Mouse (Mus musculus) right cerebral cortex, postnatal 25 days (tissue): ENCODE measurements at regions not wholly inside any gene's neighbourhood (a gene's known extent, or its start where the extent isn't known, plus 50 kb on each side); places are given as distances from the start of the nearest gene placed in this dataset.
A peak's percentile ranks its signal among the peaks of the same experiment; 100 is the strongest.

Source experiments
- DNase-seq: peaks from one replicate; pipeline ENCODE4 v3.0.0; 2022

DNA sequence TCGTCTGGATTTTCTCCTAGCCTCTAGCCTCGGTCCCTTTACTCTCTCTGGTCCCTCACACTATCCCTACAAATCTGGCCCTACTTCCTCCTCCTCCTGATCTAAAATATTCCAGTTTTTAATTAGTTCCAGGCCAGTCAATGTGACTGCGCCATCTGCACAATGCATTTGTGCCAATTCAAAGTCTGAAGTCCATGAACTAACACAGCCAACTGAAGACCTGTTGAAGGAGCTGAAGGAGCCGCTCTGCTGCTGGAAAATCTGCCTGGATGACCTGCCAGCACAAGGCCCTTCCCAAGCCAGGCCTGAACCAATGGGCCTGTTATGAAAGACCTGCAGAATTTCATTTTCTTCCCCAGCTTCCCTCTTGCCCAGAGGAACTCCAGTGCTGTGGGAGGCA is 197.9 kb upstream of the Mctp2 start:
- no peak for DNase-seq

- DNase-seq, result no peak
These were observed 199.5 kb upstream of the Mctp2 start for GRCm38 (mm10) chr7:72505732-72506460.

DNA sequence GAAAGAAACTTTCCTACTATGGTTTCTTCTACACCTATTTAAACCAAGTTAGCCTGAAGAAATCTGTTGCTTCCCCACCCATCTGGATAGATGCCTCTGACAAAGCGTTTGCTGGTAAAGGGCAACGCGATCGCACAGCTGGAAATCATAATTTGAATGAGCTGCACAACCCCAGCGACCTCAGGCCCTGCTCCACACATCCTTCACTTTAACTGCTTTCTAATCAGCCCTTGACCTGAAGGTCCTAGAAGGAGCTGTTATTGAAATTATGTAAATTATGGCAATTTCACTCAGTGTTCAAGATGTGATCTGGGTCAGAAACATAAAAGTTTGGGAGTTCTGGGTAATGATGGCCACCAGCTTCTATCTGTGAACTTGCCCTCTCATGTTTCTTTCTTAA is 201.5 kb upstream of the Mctp2 start:
- DNase-seq, result no peak

- no peak for DNase-seq
These were observed 203.7 kb upstream of the Mctp2 start for GRCm38 (mm10) chr7:72510116-72510515.

- no peak for DNase-seq
These were observed 207.0 kb upstream of the Mctp2 start for GRCm38 (mm10) chr7:72513446-72513845.

DNA sequence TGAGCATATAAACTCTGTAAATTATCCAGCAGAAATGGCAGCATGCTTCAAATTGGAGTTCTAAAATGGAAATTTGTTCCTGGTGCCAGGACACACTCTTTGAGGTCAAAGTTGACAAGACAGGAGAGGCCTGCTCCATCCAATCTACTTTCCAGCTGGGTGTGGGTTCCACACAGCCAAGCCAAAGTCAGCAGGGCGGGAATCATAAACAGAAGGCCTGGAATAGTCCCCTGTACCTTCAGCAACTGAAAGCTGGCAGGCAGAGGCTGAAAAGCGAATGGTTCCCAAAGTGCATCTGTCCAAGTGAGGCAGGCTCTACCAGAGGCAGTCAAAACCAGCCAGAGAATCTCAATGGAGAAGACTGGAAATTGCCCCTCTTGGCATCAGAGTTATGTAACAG is 208.4 kb upstream of the Mctp2 start:
- DNase-seq, result no peak

GRCm38 (mm10) chr7:72518421-72518972 is 212.1 kb upstream of the Mctp2 start:
- no peak for DNase-seq

DNA sequence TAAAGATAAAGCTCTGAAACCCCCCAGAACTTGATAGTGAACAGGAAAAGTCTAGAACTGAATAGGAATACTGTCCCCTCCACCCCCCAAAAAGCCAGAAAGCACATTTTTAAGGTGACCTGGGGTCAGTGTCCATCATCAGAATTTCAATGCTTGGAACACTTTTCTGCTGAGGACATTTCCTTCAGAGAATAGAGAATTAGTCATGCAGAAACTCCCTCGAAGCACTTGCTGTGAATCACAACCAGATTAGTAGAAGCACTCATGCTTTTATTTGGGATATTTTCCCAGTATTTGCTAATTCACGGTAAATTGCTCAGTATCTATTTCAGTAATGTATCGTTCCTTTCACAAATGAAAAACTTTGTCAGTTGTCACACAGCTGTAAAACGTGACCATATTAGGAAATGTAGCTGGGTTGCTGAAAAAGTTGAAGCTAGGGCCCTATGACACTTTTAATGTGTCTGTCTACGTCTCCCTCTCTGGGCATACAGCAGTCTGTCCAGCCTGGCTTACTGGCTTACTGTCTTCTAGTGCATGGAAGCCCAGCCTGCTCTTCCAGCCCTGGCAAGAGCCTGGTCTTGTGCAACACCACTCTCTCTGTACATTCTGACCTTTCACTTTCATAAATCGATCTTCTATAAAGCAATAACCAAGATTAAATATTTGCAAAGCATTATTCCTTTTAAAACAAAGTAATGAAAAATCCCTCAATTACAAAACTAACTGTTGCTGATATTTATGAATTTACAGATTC is 213.1 kb upstream of the Mctp2 start:
- no peak for DNase-seq

DNA sequence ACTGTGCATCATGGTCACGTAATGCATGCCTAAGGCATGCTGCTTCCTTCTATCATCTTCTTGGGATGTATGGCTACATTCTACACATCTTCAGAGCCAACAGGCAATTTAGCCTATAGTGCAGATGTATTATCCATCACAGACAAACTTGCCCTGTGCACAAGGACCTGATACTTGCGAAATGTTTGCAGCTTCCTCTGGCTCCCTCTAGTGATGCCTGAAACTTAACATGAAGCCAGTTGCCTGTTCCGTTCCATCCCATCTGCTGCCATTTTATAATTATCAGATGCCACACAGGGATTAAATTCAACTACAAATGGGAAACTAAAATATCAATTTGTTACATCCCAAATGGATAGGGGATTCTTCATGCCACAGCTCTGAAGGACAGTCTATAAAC is 222.5 kb upstream of the Mctp2 start:
- no peak for DNase-seq

- DNase-seq, result no peak
These were observed 231.9 kb upstream of the Mctp2 start for GRCm38 (mm10) chr7:72538288-72538687.

DNA sequence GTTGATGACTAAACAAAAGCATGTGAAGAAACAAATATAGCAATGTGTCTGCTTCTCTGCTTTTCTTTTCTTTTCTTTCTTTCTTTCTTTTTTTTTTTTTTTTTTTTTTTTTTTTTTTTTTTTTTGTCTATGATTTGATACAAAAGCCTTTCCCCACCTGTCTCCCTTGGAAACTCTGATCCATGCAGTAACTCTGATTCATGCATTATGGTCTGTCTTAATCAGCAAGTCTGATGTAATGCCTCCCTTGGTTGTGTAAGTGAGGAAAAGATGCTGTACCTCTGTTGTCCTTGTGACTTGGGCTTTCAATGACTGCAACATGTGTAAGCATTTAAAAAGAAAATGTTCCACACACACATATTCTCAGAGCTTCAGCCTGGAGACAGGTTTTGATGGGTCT is 233.5 kb upstream of the Mctp2 start:
- no peak for DNase-seq

- no peak for DNase-seq
These were observed 235.4 kb upstream of the Mctp2 start for GRCm38 (mm10) chr7:72541521-72542478.

GRCm38 (mm10) chr7:72543501-72543900 is 237.1 kb upstream of the Mctp2 start:
- no peak for DNase-seq

DNA sequence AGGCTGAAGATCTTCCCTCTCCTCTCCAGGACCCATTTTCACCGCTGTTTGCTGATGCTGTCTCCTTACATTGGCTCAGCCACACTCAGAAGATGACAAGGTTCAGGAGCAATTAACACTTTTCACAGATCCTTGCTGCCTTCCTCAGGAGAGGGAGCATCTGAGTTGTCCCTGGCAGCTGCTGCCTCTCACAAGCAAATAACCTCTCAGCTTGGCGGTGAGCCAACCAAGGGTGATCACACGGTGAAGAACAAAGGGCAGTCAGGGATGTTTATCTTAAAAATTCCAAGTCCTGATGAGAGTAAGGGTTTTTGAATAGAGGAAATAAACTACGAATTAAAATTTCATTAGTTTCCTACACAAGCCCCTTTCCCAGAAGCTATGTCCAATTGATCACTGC is 237.5 kb upstream of the Mctp2 start:
- no peak for DNase-seq

GRCm38 (mm10) chr7:72567378-72567777 is 261.0 kb upstream of the Mctp2 start:
- DNase-seq, result no peak

- DNase-seq, result no peak
These were observed 262.8 kb upstream of the Mctp2 start for GRCm38 (mm10) chr7:72569177-72569576.

- DNase-seq, result no peak
These were observed 267.9 kb upstream of the Mctp2 start for GRCm38 (mm10) chr7:72574316-72574715.

GRCm38 (mm10) chr7:72584427-72584826 is 278.0 kb upstream of the Mctp2 start:
- no peak for DNase-seq

- DNase-seq, result peak; percentile 55
These were observed 282.8 kb upstream of the Mctp2 start for GRCm38 (mm10) chr7:72589241-72589668.

GRCm38 (mm10) chr7:72590351-72591115 is 284.1 kb upstream of the Mctp2 start:
- no peak for DNase-seq

DNA sequence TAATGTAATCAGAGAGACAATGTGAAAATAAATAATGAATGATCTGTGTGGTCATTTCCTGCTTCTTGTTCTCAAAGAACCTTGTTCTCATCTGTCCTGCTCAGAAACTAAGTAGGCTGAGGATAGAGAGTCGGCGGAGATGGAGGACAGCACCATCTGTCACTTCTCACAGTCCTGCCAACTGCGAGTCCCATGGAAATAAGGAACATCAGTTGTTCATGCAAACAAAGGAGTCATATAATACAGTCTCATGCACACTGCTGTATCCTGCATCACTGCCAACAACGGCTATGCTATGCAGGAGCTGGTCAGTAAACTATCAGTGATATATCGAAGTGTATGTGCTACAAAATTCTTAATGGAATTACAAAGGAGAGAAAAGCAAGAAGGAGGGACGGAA is 285.7 kb upstream of the Mctp2 start:
- peak; percentile 24 for DNase-seq

DNA sequence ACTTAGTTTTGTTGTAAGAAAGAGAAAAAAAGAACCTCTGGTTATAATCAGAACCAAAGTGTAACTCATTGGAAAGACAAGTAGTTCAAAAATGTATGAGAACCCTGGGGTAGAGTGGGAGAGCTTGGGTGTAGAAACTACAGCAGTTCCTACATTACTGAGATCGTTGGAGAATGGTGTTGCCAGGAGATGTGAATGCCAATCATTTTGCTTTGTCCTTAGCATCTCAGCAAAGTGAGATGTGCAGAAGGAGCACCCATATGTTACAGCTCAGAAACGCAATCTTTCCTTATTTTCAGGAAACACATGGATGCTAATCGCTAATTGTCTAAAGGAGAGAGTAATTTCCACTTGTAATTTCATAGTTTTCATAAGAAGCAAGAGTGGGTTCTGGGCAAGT is 286.2 kb upstream of the Mctp2 start:
- no peak for DNase-seq
